Mouse (Mus musculus) lung, adult 2 months (tissue): Measurements from ENCODE around the gene Jhy.

Source experiments
- CTCF ChIP-seq: fragments of 200-500 bp; IDR thresholded peaks from 2 replicates; pipeline ENCODE4 v1.5.1; 2011; ENCODE audit warnings: mild to moderate bottlenecking, low read length, control low read depth; ENCODE audit not compliant: insufficient read depth
- POLR2A ChIP-seq: fragments of 200-500 bp; IDR thresholded peaks from 2 replicates; pipeline ENCODE4 v1.6.1; 2011; ENCODE audit warnings: low read depth, mild to moderate bottlenecking, control low read depth, low read length, borderline replicate concordance; ENCODE audit errors: extremely low read depth

- TF ChIP-seq CTCF (no peak), POLR2A (no peak)
Observed at GRCm38 (mm10) chr9:40892456-40892855, 71.5 kb downstream of the Jhy start.
